Mouse (Mus musculus): ENCODE measurements around the gene Ucp2. TPM values are rescaled to one million over a fixed set of nuclear protein-coding genes. Genes with fewer than 3 reads are reported as not detected.

Ucp2 gene
- total and polyA plus RNA-seq, 2 experiments from 2014 or later: 234 to 342 TPM

GRCm38 (mm10) chr7:100471407-100471797 is 21.7 kb upstream of the Ucp2 start:
- Histone ChIP-seq H3K27ac (ENCODE audit: low read depth) (no peak overlapping the region), H3K4me3 (ENCODE audit: low read depth, low read length) (no peak overlapping the region), H3K4me2 (ENCODE audit: low read depth, low read length) (no peak overlapping the region), H3K4me1 (ENCODE audit: control insufficient read depth, insufficient read depth) (peaks cover 29% of the 10 kb centered on the region), H3K9ac (replicated peaks; ENCODE audit: low read depth, low read length) (no peak overlapping the region), H3K9me3 (replicated peaks; ENCODE audit: control insufficient read depth, low read length) (no peaks in the 10 kb centered on the region), H3K27me3 (ENCODE audit: control insufficient read depth, insufficient read depth, low read length) (no peaks in the 10 kb centered on the region), H3K36me3 (replicated peaks; ENCODE audit: control insufficient read depth, insufficient read depth, low read length) (no peaks in the 10 kb centered on the region)
- DNase-seq (ENCODE audit: low spot score): no peak
- TF ChIP-seq EP300 (IDR thresholded peaks at IDR 0.05; ENCODE audit: low read depth): no peak
- TF ChIP-seq CTCF (IDR thresholded peaks at IDR 0.05; ENCODE audit: low read depth): no peak
- WGBS: 95% methylated on average over 1 of the region's 1 CpGs
- no peak for ATAC-seq (ENCODE audit: insufficient read depth, low read depth)

GRCm38 (mm10) chr7:100472777-100473176 is 20.4 kb upstream of the Ucp2 start, which contains the start of gene Ucp3:
Ucp3 (plus strand) TSS chr7:100472990.
- H3K27me3 ChIP-seq (ENCODE audit: control insufficient read depth, insufficient read depth, low read length): no peaks in the 10 kb centered on the region
- peak within 1 kb of the TSS; percentile 9; the same call in 1 of the 2 replicates for H3K4me3 ChIP-seq (ENCODE audit: low read depth, low read length)
- TF ChIP-seq EP300 (IDR thresholded peaks at IDR 0.05; ENCODE audit: low read depth) (no peak), CTCF (IDR thresholded peaks at IDR 0.05; ENCODE audit: low read depth) (no peak)
- H3K4me2 ChIP-seq (ENCODE audit: low read depth, low read length): peak within 1 kb of the TSS; percentile 14; the same call in 1 of the 2 replicates
- no peaks in the 10 kb centered on the region for H3K36me3 ChIP-seq (replicated peaks; ENCODE audit: control insufficient read depth, insufficient read depth, low read length)
- DNase-seq (ENCODE audit: low spot score) (no peak), ATAC-seq (ENCODE audit: insufficient read depth, low read depth) (peak; percentile 31)
- H3K4me1 ChIP-seq (ENCODE audit: control insufficient read depth, insufficient read depth): peaks cover 23% of the 10 kb centered on the region
- H3K9me3 ChIP-seq (replicated peaks; ENCODE audit: control insufficient read depth, low read length): no peaks in the 10 kb centered on the region
- peak within 1 kb of the TSS; percentile 36; the same call in 1 of the 2 replicates for H3K27ac ChIP-seq (ENCODE audit: low read depth)
- WGBS: 61% methylated on average over 6 of the region's 6 CpGs
- no peak within 1 kb of the TSS for H3K9ac ChIP-seq (replicated peaks; ENCODE audit: low read depth, low read length)

- H3K27me3 ChIP-seq (ENCODE audit: control insufficient read depth, insufficient read depth, low read length): no peaks in the 10 kb centered on the region
- ATAC-seq (ENCODE audit: insufficient read depth, low read depth) (no peak), DNase-seq (ENCODE audit: low spot score) (no peak)
- no peak overlapping the region; the same call in 1 of the 2 replicates for H3K4me3 ChIP-seq (ENCODE audit: low read depth, low read length)
- no peak overlapping the region for H3K9ac ChIP-seq (replicated peaks; ENCODE audit: low read depth, low read length)
- peaks cover 23% of the 10 kb centered on the region for H3K4me1 ChIP-seq (ENCODE audit: control insufficient read depth, insufficient read depth)
- no peak overlapping the region for H3K4me2 ChIP-seq (ENCODE audit: low read depth, low read length)
- H3K36me3 ChIP-seq (replicated peaks; ENCODE audit: control insufficient read depth, insufficient read depth, low read length): no peaks in the 10 kb centered on the region
- TF ChIP-seq EP300 (IDR thresholded peaks at IDR 0.05; ENCODE audit: low read depth) (no peak), CTCF (IDR thresholded peaks at IDR 0.05; ENCODE audit: low read depth) (no peak)
- WGBS: 43% methylated on average over 9 of the region's 9 CpGs
- H3K9me3 ChIP-seq (replicated peaks; ENCODE audit: control insufficient read depth, low read length): no peaks in the 10 kb centered on the region
- no peak overlapping the region; the same call in 1 of the 2 replicates for H3K27ac ChIP-seq (ENCODE audit: low read depth)
These were observed 19.2 kb upstream of the Ucp2 start for GRCm38 (mm10) chr7:100473846-100474454.

- ATAC-seq (ENCODE audit: insufficient read depth, low read depth): peak; percentile 86
- Histone ChIP-seq H3K36me3 (replicated peaks; ENCODE audit: control insufficient read depth, insufficient read depth, low read length) (no peaks in the 10 kb centered on the region), H3K27me3 (ENCODE audit: control insufficient read depth, insufficient read depth, low read length) (no peaks in the 10 kb centered on the region), H3K27ac (ENCODE audit: low read depth) (peak overlapping the region; percentile 67), H3K9me3 (replicated peaks; ENCODE audit: control insufficient read depth, low read length) (no peaks in the 10 kb centered on the region), H3K4me3 (ENCODE audit: low read depth, low read length) (no peak overlapping the region), H3K9ac (replicated peaks; ENCODE audit: low read depth, low read length) (no peak overlapping the region), H3K4me1 (ENCODE audit: control insufficient read depth, insufficient read depth) (peaks cover 23% of the 10 kb centered on the region), H3K4me2 (ENCODE audit: low read depth, low read length) (no peak overlapping the region)
- DNase-seq (ENCODE audit: low spot score): peak; percentile 80
- WGBS: 10% methylated on average over 1 of the region's 1 CpGs
- TF ChIP-seq CTCF (IDR thresholded peaks at IDR 0.05; ENCODE audit: low read depth) (no peak), EP300 (IDR thresholded peaks at IDR 0.05; ENCODE audit: low read depth) (peak; percentile 66; the same call in 1 of the 2 replicates)
These were observed 18.5 kb upstream of the Ucp2 start for GRCm38 (mm10) chr7:100474680-100475079.

- Histone ChIP-seq H3K4me3 (ENCODE audit: low read depth, low read length) (no peak overlapping the region), H3K4me2 (ENCODE audit: low read depth, low read length) (no peak overlapping the region), H3K9me3 (replicated peaks; ENCODE audit: control insufficient read depth, low read length) (no peaks in the 10 kb centered on the region), H3K27ac (ENCODE audit: low read depth) (no peak overlapping the region), H3K36me3 (replicated peaks; ENCODE audit: control insufficient read depth, insufficient read depth, low read length) (no peaks in the 10 kb centered on the region), H3K4me1 (ENCODE audit: control insufficient read depth, insufficient read depth) (peaks cover 10% of the 10 kb centered on the region), H3K27me3 (ENCODE audit: control insufficient read depth, insufficient read depth, low read length) (no peaks in the 10 kb centered on the region), H3K9ac (replicated peaks; ENCODE audit: low read depth, low read length) (no peak overlapping the region)
- no peak for DNase-seq (ENCODE audit: low spot score)
- 80% methylated on average over 20 of the region's 20 CpGs for WGBS
- TF ChIP-seq CTCF (IDR thresholded peaks at IDR 0.05; ENCODE audit: low read depth) (no peak), EP300 (IDR thresholded peaks at IDR 0.05; ENCODE audit: low read depth) (no peak)
- no peak for ATAC-seq (ENCODE audit: insufficient read depth, low read depth)
These were observed 13.9 kb upstream of the Ucp2 start for GRCm38 (mm10) chr7:100479100-100479822.

Measured in heart, postnatal 0 days (tissue).